Mouse (Mus musculus): ENCODE data around the gene Thg1l.

The Thg1l gene

GRCm38 (mm10) chr11:45955127-45955627, at the start of gene Thg1l:
TSS of gene Thg1l (minus strand) at chr11:45955494.
- DNase-seq (ENCODE audit: low spot score) = peak; percentile 87

- no peak for DNase-seq (ENCODE audit: low spot score)
Measured at GRCm38 (mm10) chr11:45992087-45992486, 36.8 kb upstream of the Thg1l start.

GRCm38 (mm10) chr11:45991604-45992003, 36.3 kb upstream of the Thg1l start:
- DNase-seq (ENCODE audit: low spot score) = peak; percentile 48

GRCm38 (mm10) chr11:45980893-45981253, 25.6 kb upstream of the Thg1l start:
- DNase-seq (ENCODE audit: low spot score) = no peak

GRCm38 (mm10) chr11:45979946-45980892, 24.9 kb upstream of the Thg1l start, which contains the start of gene Sox30:
TSS of gene Sox30 (plus strand) at chr11:45980310.
- peak; percentile 62 for DNase-seq (ENCODE audit: low spot score)

GRCm38 (mm10) chr11:45976061-45976460, 20.8 kb upstream of the Thg1l start:
- no peak for DNase-seq (ENCODE audit: low spot score)

- DNase-seq (ENCODE audit: low spot score) = no peak
Measured at GRCm38 (mm10) chr11:45974466-45974865, 19.2 kb upstream of the Thg1l start.

- DNase-seq (ENCODE audit: low spot score) = no peak
Measured at GRCm38 (mm10) chr11:45973635-45974034, 18.3 kb upstream of the Thg1l start.

- no peak for DNase-seq (ENCODE audit: low spot score)
Measured at GRCm38 (mm10) chr11:45968466-45968865, 13.2 kb upstream of the Thg1l start.

GRCm38 (mm10) chr11:45966896-45967295, 11.6 kb upstream of the Thg1l start:
- DNase-seq (ENCODE audit: low spot score) = no peak

- no peak for DNase-seq (ENCODE audit: low spot score)
Measured at GRCm38 (mm10) chr11:45960003-45960402, 4.7 kb upstream of the Thg1l start.

GRCm38 (mm10) chr11:45959598-45959997, 4.3 kb upstream of the Thg1l start:
- DNase-seq (ENCODE audit: low spot score) = no peak

- DNase-seq (ENCODE audit: low spot score) = no peak
Measured at GRCm38 (mm10) chr11:45947491-45947890, 7.8 kb downstream of the Thg1l start.

- DNase-seq (ENCODE audit: low spot score) = no peak
Measured at GRCm38 (mm10) chr11:45946796-45947195, 8.5 kb downstream of the Thg1l start.

- peak; percentile 99 for DNase-seq (ENCODE audit: low spot score)
Measured at GRCm38 (mm10) chr11:45944643-45945156, 10.6 kb downstream of the Thg1l start, which contains the start of gene Lsm11. TSS of gene Lsm11 (minus strand) at chr11:45944935.

- DNase-seq (ENCODE audit: low spot score) = no peak
Measured at GRCm38 (mm10) chr11:45943891-45944642, 11.2 kb downstream of the Thg1l start.

GRCm38 (mm10) chr11:45943108-45943705, 12.1 kb downstream of the Thg1l start:
- DNase-seq (ENCODE audit: low spot score) = no peak

GRCm38 (mm10) chr11:45942281-45942680, 13.0 kb downstream of the Thg1l start:
- no peak for DNase-seq (ENCODE audit: low spot score)

GRCm38 (mm10) chr11:45938917-45939316, 16.4 kb downstream of the Thg1l start:
- DNase-seq (ENCODE audit: low spot score) = no peak

GRCm38 (mm10) chr11:45937478-45937877, 17.8 kb downstream of the Thg1l start:
- DNase-seq (ENCODE audit: low spot score) = no peak

GRCm38 (mm10) chr11:45932771-45933170, 22.5 kb downstream of the Thg1l start:
- DNase-seq (ENCODE audit: low spot score) = no peak

- no peak for DNase-seq (ENCODE audit: low spot score)
Measured at GRCm38 (mm10) chr11:45929541-45929940, 25.8 kb downstream of the Thg1l start.
